Mouse (Mus musculus) heart, adult 18-20 months (tissue): Measurements from ENCODE around the gene Grm3. TPM values are rescaled to one million over a fixed set of nuclear protein-coding genes. Genes with fewer than 3 reads are reported as not detected.
A peak's percentile ranks its signal among the peaks of the same experiment; 100 is the strongest.

Source experiments
- DNase-seq, 2 experiments: peaks; one replicate each; pipeline ENCODE4 v3.0.0; 2021 to 2022; ENCODE audit warnings: mixed read lengths in 1 of 2
- total RNA-seq, 2 experiments: library from RNA; stranded (reverse); gene quantifications; 2 replicates each; pipeline ENCODE4 v1.2.3; 2021

Gene Grm3
- total RNA-seq, 2 experiments from 2014 or later: 0.07 TPM; not detected in 1

- no peak for DNase-seq
These were observed 101.9 kb downstream of the Grm3 start for GRCm38 (mm10) chr5:9623095-9623459.

GRCm38 (mm10) chr5:9622264-9623094, 102.5 kb downstream of the Grm3 start:
- no peak for DNase-seq

GRCm38 (mm10) chr5:9621417-9622067, 103.4 kb downstream of the Grm3 start:
- no peak for DNase-seq

GRCm38 (mm10) chr5:9579021-9579420, 145.9 kb downstream of the Grm3 start:
- no peak for DNase-seq

GRCm38 (mm10) chr5:9578571-9578970, 146.4 kb downstream of the Grm3 start:
- DNase-seq: no peak

- no peak for DNase-seq
These were observed 154.0 kb downstream of the Grm3 start for GRCm38 (mm10) chr5:9570946-9571345.

- DNase-seq: no peak
These were observed 167.3 kb downstream of the Grm3 start for GRCm38 (mm10) chr5:9557706-9558105.

- DNase-seq: peak; percentile 1 to 13
These were observed 184.0 kb downstream of the Grm3 start for GRCm38 (mm10) chr5:9540822-9541557.

GRCm38 (mm10) chr5:9525507-9525906, 199.5 kb downstream of the Grm3 start:
- DNase-seq: no peak

- DNase-seq: no peak
These were observed 213.9 kb downstream of the Grm3 start for GRCm38 (mm10) chr5:9511027-9511426.

GRCm38 (mm10) chr5:9497235-9497634, 227.7 kb downstream of the Grm3 start:
- no peak for DNase-seq

GRCm38 (mm10) chr5:9495456-9495855, 229.5 kb downstream of the Grm3 start:
- no peak for DNase-seq

- DNase-seq: no peak
These were observed 247.4 kb downstream of the Grm3 start for GRCm38 (mm10) chr5:9477587-9477986.

GRCm38 (mm10) chr5:9453298-9453697, 271.7 kb downstream of the Grm3 start:
- no peak for DNase-seq

- no peak for DNase-seq
These were observed 275.4 kb downstream of the Grm3 start for GRCm38 (mm10) chr5:9449570-9449969.

- DNase-seq: no peak
These were observed 276.0 kb downstream of the Grm3 start for GRCm38 (mm10) chr5:9448931-9449330.

GRCm38 (mm10) chr5:9446146-9446545, 278.8 kb downstream of the Grm3 start:
- no peak for DNase-seq
